Mouse (Mus musculus) neural tube, embryonic 11.5 days (tissue): ENCODE results near the gene Olfr175-ps1. TPM values are rescaled to one million over a fixed set of nuclear protein-coding genes. Genes with fewer than 3 reads are reported as not detected.

Experiments
- ATAC-seq: fragments of 200-750 bp; cut with Nextera tagmentation; 2 replicates; pipeline ENCODE4 v1.8.0; 2017; ENCODE audit warnings: moderate number of reproducible peaks, mild to moderate bottlenecking, moderate TSS enrichment, moderate library complexity; ENCODE audit not compliant: insufficient read depth, low FRiP score, low TSS enrichment
- DNase-seq: peaks from one replicate; pipeline ENCODE4 v3.0.0-alpha.2; 2015; ENCODE audit warnings: low spot score
- H3K27ac ChIP-seq: fragments of 300-500 bp; sonication (generic); 2 replicates; pipeline ENCODE4 v1.5.1; 2014; ENCODE audit warnings: low read depth, mild to moderate bottlenecking, low read length
- H3K27me3 ChIP-seq: fragments of 300-500 bp; sonication (generic); 2 replicates; pipeline ENCODE4 v1.6.1; 2014; ENCODE audit warnings: mild to moderate bottlenecking, low read length, mixed read lengths; ENCODE audit not compliant: control insufficient read depth, insufficient read depth
- H3K36me3 ChIP-seq: fragments of 300-500 bp; sonication (generic); 2 replicates; pipeline ENCODE4 v1.6.1; 2014; ENCODE audit warnings: mild to moderate bottlenecking, low read length, moderate library complexity, mixed read lengths; ENCODE audit not compliant: control insufficient read depth, insufficient read depth
- H3K4me1 ChIP-seq: fragments of 300-500 bp; sonication (generic); 2 replicates; pipeline ENCODE4 v1.6.1; 2014; ENCODE audit warnings: low read length, mixed read lengths; ENCODE audit not compliant: control insufficient read depth, insufficient read depth
- H3K4me2 ChIP-seq: fragments of 300-500 bp; sonication (generic); 2 replicates; pipeline ENCODE4 v1.6.1; 2014; ENCODE audit warnings: low read depth, mild to moderate bottlenecking, moderate library complexity
- H3K4me3 ChIP-seq: fragments of 300-500 bp; sonication (generic); 2 replicates; pipeline ENCODE4 v1.5.1; 2014; ENCODE audit warnings: low read depth, low read length
- H3K9ac ChIP-seq: fragments of 300-500 bp; sonication (generic); 2 replicates; pipeline ENCODE4 v1.6.1; 2014; ENCODE audit warnings: mild to moderate bottlenecking, low read length
- H3K9me3 ChIP-seq: fragments of 300-500 bp; sonication (generic); 2 replicates; pipeline ENCODE4 v1.6.1; 2016; ENCODE audit warnings: low read length; ENCODE audit not compliant: control insufficient read depth
- WGBS: fragments of 180-500 bp; shearing (Covaris S2); extraction: QIAGEN DNeasy Blood & Tissue Kit; methylation state at CpG from one replicate; pipeline ENCODE4 v1.1.7; 2014; 5-methylcytosine and 5-hydroxymethylcytosine counted together
- polyA plus RNA-seq: library from polyadenylated mRNA; unstranded; fragments of >200 nt; fragmentation: Nextera tagmentation; extraction: Ambion mirVana; gene quantifications from 2 replicates; pipeline ENCODE4 v1.2.1, GENCODE M21; 2014

Olfr175-ps1 gene
- not detected in 2 replicates for polyA plus RNA-seq

DNA sequence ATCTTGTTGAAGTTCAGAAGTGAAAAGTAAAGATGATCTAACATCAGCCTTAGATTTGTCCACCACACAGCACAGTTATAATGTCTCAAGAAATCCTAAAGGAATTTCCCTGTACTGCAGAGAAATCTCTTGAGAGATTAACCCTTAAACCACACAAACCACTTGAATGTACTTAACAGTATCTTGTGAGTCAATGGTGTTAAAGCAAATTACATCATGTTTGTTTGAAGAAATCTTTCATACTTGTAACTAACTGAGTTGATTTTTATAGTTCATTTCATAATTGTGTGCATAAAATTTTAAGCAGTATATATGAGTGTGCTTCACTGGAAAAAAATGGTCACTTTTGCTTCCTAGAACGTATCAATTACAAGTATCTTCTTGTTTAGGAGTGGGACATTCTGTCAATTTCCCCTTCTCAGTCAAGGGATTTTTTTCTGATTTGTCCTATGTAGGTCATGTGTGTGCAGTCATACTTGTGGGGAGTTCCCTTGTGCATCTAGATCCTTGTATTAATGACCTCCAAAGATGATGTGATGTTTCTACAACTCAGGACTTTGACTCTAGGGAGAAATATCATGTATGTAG is at the start of gene Olfr175-ps1:
Gene Olfr175-ps1 (minus strand): TSS at position 51 of the 588 bp plus-strand sequence.
- ATAC-seq (0 out of 2 replicates have a peak, but pooled peaks have one; percentile 45), DNase-seq (no peak)
- no peaks in the 10 kb centered on the region for H3K4me1 ChIP-seq
- no peak within 1 kb of the TSS for H3K4me3 ChIP-seq
- H3K9ac ChIP-seq, result no peak within 1 kb of the TSS
- no peak within 1 kb of the TSS for H3K4me2 ChIP-seq
- H3K36me3 ChIP-seq, result no peaks in the 10 kb centered on the region
- H3K27ac ChIP-seq, result no peak within 1 kb of the TSS
- no peaks in the 10 kb centered on the region for H3K27me3 ChIP-seq
- WGBS, result 78% methylated on average over 1 of the region's 1 CpGs
- H3K9me3 ChIP-seq, result no peaks in the 10 kb centered on the region

DNA sequence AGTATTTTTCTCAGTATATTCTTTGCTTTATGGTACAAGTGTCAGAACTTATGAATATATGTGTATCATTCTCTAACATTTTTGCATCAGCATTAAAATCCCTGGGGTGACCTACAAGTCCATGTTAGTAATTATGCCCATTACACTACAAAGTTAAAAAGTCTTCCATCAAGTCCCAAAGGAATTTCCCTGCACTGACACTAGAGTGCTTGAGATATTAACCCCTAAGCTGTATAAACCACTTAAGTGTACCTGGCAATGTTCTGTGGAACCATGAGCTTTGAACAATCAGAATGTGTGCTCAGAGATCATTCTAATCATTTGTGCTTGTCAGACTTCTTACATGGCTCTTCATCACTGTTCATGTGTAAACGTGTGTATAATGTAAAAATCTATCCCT is 48.1 kb upstream of the Olfr175-ps1 start, which contains the start of gene Olfr177:
Gene Olfr177 (minus strand): TSS at position 101 of the 400 bp plus-strand sequence.
- Histone ChIP-seq H3K4me3 (no peak within 1 kb of the TSS), H3K4me2 (no peak within 1 kb of the TSS), H3K27ac (no peak within 1 kb of the TSS), H3K4me1 (no peaks in the 10 kb centered on the region), H3K9ac (no peak within 1 kb of the TSS), H3K36me3 (no peaks in the 10 kb centered on the region), H3K27me3 (no peaks in the 10 kb centered on the region), H3K9me3 (no peaks in the 10 kb centered on the region)
- no peak for ATAC-seq
- no peak for DNase-seq
- WGBS, result 71% methylated on average over 1 of the region's 1 CpGs

DNA sequence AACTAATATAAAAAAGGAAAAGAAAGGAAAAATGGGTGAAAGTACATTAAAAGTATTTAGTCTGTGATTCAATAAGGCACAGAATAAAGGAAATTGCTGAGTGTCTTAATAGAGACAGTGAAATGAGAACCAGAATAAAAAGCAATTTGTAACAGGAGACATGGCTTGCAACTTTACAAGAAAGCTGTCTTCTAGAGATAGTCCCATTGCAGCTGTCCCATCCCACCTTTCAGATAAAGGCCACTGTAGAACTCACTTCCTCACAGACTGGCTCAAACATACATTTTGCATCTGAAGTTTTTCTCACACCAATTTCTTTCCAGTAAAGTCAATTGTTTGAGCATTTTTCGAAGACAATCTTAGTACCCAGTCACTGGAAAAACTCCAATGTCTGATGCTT is 34.9 kb upstream of the Olfr175-ps1 start:
- no peaks in the 10 kb centered on the region for H3K27me3 ChIP-seq
- H3K27ac ChIP-seq, result no peak overlapping the region
- no peaks in the 10 kb centered on the region for H3K9me3 ChIP-seq
- H3K4me1 ChIP-seq, result no peaks in the 10 kb centered on the region
- no peak overlapping the region for H3K4me2 ChIP-seq
- no peak overlapping the region for H3K4me3 ChIP-seq
- H3K9ac ChIP-seq, result no peak overlapping the region
- H3K36me3 ChIP-seq, result no peaks in the 10 kb centered on the region
- ATAC-seq (no peak), DNase-seq (no peak)
- WGBS, result 77% methylated on average over 1 of the region's 1 CpGs

- 89% methylated on average over 2 of the region's 2 CpGs for WGBS
- no peak overlapping the region for H3K9ac ChIP-seq
- no peak overlapping the region for H3K4me3 ChIP-seq
- no peak overlapping the region for H3K27ac ChIP-seq
- no peaks in the 10 kb centered on the region for H3K9me3 ChIP-seq
- ATAC-seq, result no peak
- H3K36me3 ChIP-seq, result no peaks in the 10 kb centered on the region
- H3K4me2 ChIP-seq, result no peak overlapping the region
- H3K4me1 ChIP-seq, result no peaks in the 10 kb centered on the region
- no peak for DNase-seq
- H3K27me3 ChIP-seq, result no peaks in the 10 kb centered on the region
Observed at GRCm38 (mm10) chr16:58860032-58860737, 33.6 kb upstream of the Olfr175-ps1 start.

GRCm38 (mm10) chr16:58800168-58800567 is 26.4 kb downstream of the Olfr175-ps1 start, which contains the start of gene Olfr173:
Gene Olfr173 (minus strand): TSS chr16:58800268.
- no peak for DNase-seq
- Histone ChIP-seq H3K4me3 (no peak within 1 kb of the TSS), H3K4me1 (no peaks in the 10 kb centered on the region), H3K9ac (no peak within 1 kb of the TSS), H3K36me3 (no peaks in the 10 kb centered on the region), H3K27me3 (no peaks in the 10 kb centered on the region), H3K4me2 (no peak within 1 kb of the TSS), H3K9me3 (no peaks in the 10 kb centered on the region), H3K27ac (no peak within 1 kb of the TSS)
- no peak for ATAC-seq
- 82% methylated on average over 2 of the region's 2 CpGs for WGBS

Other genes with a start within 250 kb of the Olfr175-ps1 start
- gene Gm813, start 209.8 kb downstream of the Olfr175-ps1 start, polyA plus RNA-seq, result not detected in 2 replicates
- not detected in 2 replicates for gene E330017A01Rik, start 188.0 kb downstream of the Olfr175-ps1 start, polyA plus RNA-seq
- 22.3 and 23.1 TPM in 2 replicates for gene Cpox, start 156.5 kb downstream of the Olfr175-ps1 start, polyA plus RNA-seq
- gene Gpr15, start 107.7 kb downstream of the Olfr175-ps1 start, polyA plus RNA-seq, result not detected in 2 replicates
- 132 and 136 TPM in 2 replicates for gene Cldnd1, start 98.9 kb downstream of the Olfr175-ps1 start, polyA plus RNA-seq
- gene Olfr172, start 63.6 kb downstream of the Olfr175-ps1 start, polyA plus RNA-seq, result not detected in 2 replicates
- not detected in 2 replicates for gene Olfr173, start 26.5 kb downstream of the Olfr175-ps1 start, polyA plus RNA-seq
- not detected in 2 replicates for gene Olfr177, start 48.0 kb upstream of the Olfr175-ps1 start, polyA plus RNA-seq
- not detected in 2 replicates for gene Olfr178, start 65.3 kb upstream of the Olfr175-ps1 start, polyA plus RNA-seq
- gene Olfr181, start 102.0 kb upstream of the Olfr175-ps1 start, polyA plus RNA-seq, result not detected in 2 replicates
- not detected in 2 replicates for gene Olfr180, start 102.6 kb upstream of the Olfr175-ps1 start, polyA plus RNA-seq
- gene Olfr183, start 168.6 kb upstream of the Olfr175-ps1 start, polyA plus RNA-seq, result not detected in 2 replicates
- gene Olfr186, start 203.5 kb upstream of the Olfr175-ps1 start, polyA plus RNA-seq, result not detected in 2 replicates
- not detected in 2 replicates for gene Olfr187, start 213.0 kb upstream of the Olfr175-ps1 start, polyA plus RNA-seq